Mouse (Mus musculus): ENCODE data around the gene Zdhhc24. TPM values are rescaled to one million over a fixed set of nuclear protein-coding genes. Genes with fewer than 3 reads are reported as not detected.

The Zdhhc24 gene
- polyA plus RNA-seq, 1 experiment from 2014 or later, result 12.3 TPM

- H3K4me3 ChIP-seq, result no peak overlapping the region
- no peaks in the 10 kb centered on the region for H3K9me3 ChIP-seq
- WGBS, result 62% methylated on average over 10 of the region's 10 CpGs
Measured at GRCm38 (mm10) chr19:4889791-4890190, 11.3 kb downstream of the Zdhhc24 start.

GRCm38 (mm10) chr19:4891798-4892197, 13.3 kb downstream of the Zdhhc24 start:
- 0 out of 2 replicates have a peak, but pooled peaks cover 10% of the 10 kb centered on the region for H3K4me1 ChIP-seq
- peaks cover 5% of the 10 kb centered on the region; the same call in 1 of the 2 replicates for H3K36me3 ChIP-seq

More at GRCm38 (mm10) chr19:4889791-4890190, 11.3 kb downstream of the Zdhhc24 start:
- Histone ChIP-seq H3K36me3 (peaks cover 5% of the 10 kb centered on the region; the same call in 1 of the 2 replicates), H3K27me3 (ENCODE audit: insufficient read depth, poor library complexity, severe bottlenecking) (peaks cover 52% of the 10 kb centered on the region), H3K27ac (no peak overlapping the region), H3K4me1 (0 out of 2 replicates have a peak, but pooled peaks cover 8% of the 10 kb centered on the region)
- no peak for DNase-seq (ENCODE audit: low spot score)

GRCm38 (mm10) chr19:4896780-4897520, 18.5 kb downstream of the Zdhhc24 start:
- peaks cover 8% of the 10 kb centered on the region; the same call in 1 of the 2 replicates for H3K4me1 ChIP-seq

More at GRCm38 (mm10) chr19:4891798-4892197, 13.3 kb downstream of the Zdhhc24 start:
- Histone ChIP-seq H3K9me3 (no peaks in the 10 kb centered on the region), H3K4me3 (no peak overlapping the region), H3K27ac (no peak overlapping the region), H3K27me3 (ENCODE audit: insufficient read depth, poor library complexity, severe bottlenecking) (peaks cover 61% of the 10 kb centered on the region)
- 68% methylated on average over 3 of the region's 3 CpGs for WGBS
- DNase-seq (ENCODE audit: low spot score), result no peak

GRCm38 (mm10) chr19:4898972-4899371, 20.5 kb downstream of the Zdhhc24 start:
- DNase-seq (ENCODE audit: low spot score), result no peak
- H3K27ac ChIP-seq, result no peak overlapping the region
- H3K4me1 ChIP-seq, result peaks cover 8% of the 10 kb centered on the region; the same call in 1 of the 2 replicates
- 0 out of 2 replicates have a peak, but pooled peaks cover 15% of the 10 kb centered on the region for H3K27me3 ChIP-seq (ENCODE audit: insufficient read depth, poor library complexity, severe bottlenecking)
- H3K36me3 ChIP-seq, result peaks cover 6% of the 10 kb centered on the region; the same call in 1 of the 2 replicates
- WGBS, result 68% methylated on average over 9 of the region's 9 CpGs
- no peak overlapping the region for H3K4me3 ChIP-seq
- no peaks in the 10 kb centered on the region for H3K9me3 ChIP-seq

More at GRCm38 (mm10) chr19:4896780-4897520, 18.5 kb downstream of the Zdhhc24 start:
- Histone ChIP-seq H3K36me3 (peaks cover 5% of the 10 kb centered on the region; the same call in 1 of the 2 replicates), H3K4me3 (no peak overlapping the region; the same call in 1 of the 2 replicates), H3K27me3 (ENCODE audit: insufficient read depth, poor library complexity, severe bottlenecking) (peaks cover 33% of the 10 kb centered on the region), H3K9me3 (no peaks in the 10 kb centered on the region), H3K27ac (no peak overlapping the region)
- WGBS, result 46% methylated on average over 21 of the region's 21 CpGs
- no peak for DNase-seq (ENCODE audit: low spot score)

GRCm38 (mm10) chr19:4899888-4900287, 21.4 kb downstream of the Zdhhc24 start:
- 71% methylated on average over 3 of the region's 3 CpGs for WGBS
- Histone ChIP-seq H3K4me1 (peaks cover 8% of the 10 kb centered on the region; the same call in 1 of the 2 replicates), H3K4me3 (no peak overlapping the region), H3K9me3 (no peaks in the 10 kb centered on the region), H3K27ac (no peak overlapping the region), H3K27me3 (ENCODE audit: insufficient read depth, poor library complexity, severe bottlenecking) (0 out of 2 replicates have a peak, but pooled peaks cover 13% of the 10 kb centered on the region), H3K36me3 (peaks cover 6% of the 10 kb centered on the region; the same call in 1 of the 2 replicates)
- no peak for DNase-seq (ENCODE audit: low spot score)

- WGBS, result 10% methylated on average over 31 of the region's 31 CpGs
- peak; percentile 86 for DNase-seq (ENCODE audit: low spot score)
- H3K36me3 ChIP-seq, result peaks cover 44% of the 10 kb centered on the region
- H3K9me3 ChIP-seq, result no peaks in the 10 kb centered on the region
- 0 out of 2 replicates have a peak, but pooled peaks cover 3% of the 10 kb centered on the region for H3K4me1 ChIP-seq
- H3K4me3 ChIP-seq, result peak within 1 kb of the TSS; percentile 75
- H3K27ac ChIP-seq, result peak within 1 kb of the TSS; percentile 67; the same call in 1 of the 2 replicates
- H3K27me3 ChIP-seq (ENCODE audit: insufficient read depth, poor library complexity, severe bottlenecking), result no peaks in the 10 kb centered on the region
Measured at GRCm38 (mm10) chr19:4905979-4906794, 27.7 kb downstream of the Zdhhc24 start, which contains the start of gene Bbs1. Bbs1 (minus strand) TSS chr19:4906628.

GRCm38 (mm10) chr19:4908107-4908506, 29.6 kb downstream of the Zdhhc24 start:
- 0 out of 2 replicates have a peak, but pooled peaks cover 3% of the 10 kb centered on the region for H3K4me1 ChIP-seq
- WGBS, result 83% methylated on average over 4 of the region's 4 CpGs
- H3K36me3 ChIP-seq, result peaks cover 58% of the 10 kb centered on the region
- no peak for DNase-seq (ENCODE audit: low spot score)
- H3K27ac ChIP-seq, result no peak overlapping the region
- H3K27me3 ChIP-seq (ENCODE audit: insufficient read depth, poor library complexity, severe bottlenecking), result no peaks in the 10 kb centered on the region
- no peaks in the 10 kb centered on the region for H3K9me3 ChIP-seq
- H3K4me3 ChIP-seq, result no peak overlapping the region

GRCm38 (mm10) chr19:4909376-4909775, 30.9 kb downstream of the Zdhhc24 start:
- no peak overlapping the region for H3K27ac ChIP-seq
- H3K4me3 ChIP-seq, result no peak overlapping the region
- peaks cover 68% of the 10 kb centered on the region for H3K36me3 ChIP-seq
- H3K4me1 ChIP-seq, result 0 out of 2 replicates have a peak, but pooled peaks cover 3% of the 10 kb centered on the region
- DNase-seq (ENCODE audit: low spot score), result no peak
- H3K27me3 ChIP-seq (ENCODE audit: insufficient read depth, poor library complexity, severe bottlenecking), result no peaks in the 10 kb centered on the region
- 85% methylated on average over 7 of the region's 7 CpGs for WGBS
- H3K9me3 ChIP-seq, result no peaks in the 10 kb centered on the region

- Histone ChIP-seq H3K9me3 (no peaks in the 10 kb centered on the region), H3K4me3 (no peak overlapping the region), H3K27me3 (ENCODE audit: insufficient read depth, poor library complexity, severe bottlenecking) (no peaks in the 10 kb centered on the region), H3K36me3 (peaks cover 98% of the 10 kb centered on the region), H3K4me1 (no peaks in the 10 kb centered on the region), H3K27ac (no peak overlapping the region)
- DNase-seq (ENCODE audit: low spot score), result no peak
- WGBS, result 89% methylated on average over 15 of the region's 15 CpGs
Measured at GRCm38 (mm10) chr19:4915924-4916603, 37.6 kb downstream of the Zdhhc24 start.

GRCm38 (mm10) chr19:4916827-4917226, 38.4 kb downstream of the Zdhhc24 start:
- Histone ChIP-seq H3K36me3 (peaks cover 98% of the 10 kb centered on the region), H3K27ac (no peak overlapping the region), H3K9me3 (no peaks in the 10 kb centered on the region), H3K4me3 (no peak overlapping the region), H3K4me1 (no peaks in the 10 kb centered on the region), H3K27me3 (ENCODE audit: insufficient read depth, poor library complexity, severe bottlenecking) (no peaks in the 10 kb centered on the region)
- DNase-seq (ENCODE audit: low spot score), result no peak
- 88% methylated on average over 10 of the region's 10 CpGs for WGBS

- Histone ChIP-seq H3K4me3 (no peak overlapping the region), H3K4me1 (no peaks in the 10 kb centered on the region), H3K36me3 (peaks cover 97% of the 10 kb centered on the region), H3K27me3 (ENCODE audit: insufficient read depth, poor library complexity, severe bottlenecking) (no peaks in the 10 kb centered on the region), H3K9me3 (no peaks in the 10 kb centered on the region), H3K27ac (no peak overlapping the region)
- 85% methylated on average over 6 of the region's 6 CpGs for WGBS
- DNase-seq (ENCODE audit: low spot score), result no peak
Measured at GRCm38 (mm10) chr19:4919652-4920051, 41.2 kb downstream of the Zdhhc24 start.
